Mouse (Mus musculus) testis, adult 2 months (tissue): ENCODE data around the gene Ptpro. TPM values are rescaled to one million over a fixed set of nuclear protein-coding genes. Genes with fewer than 3 reads are reported as not detected.
"Not testable (repeated sequence)": the region's sequence is repeated elsewhere in the genome, so short reads cannot be mapped to it uniquely, and the experiment has no call there.

Source experiments
- H3K27ac ChIP-seq: fragments of 200-500 bp; 2 replicates; pipeline ENCODE4 v1.5.1; 2012; ENCODE audit warnings: low read depth, low read length; ENCODE audit not compliant: control insufficient read depth, insufficient read depth
- H3K27me3 ChIP-seq: fragments of 200-500 bp; 2 replicates; pipeline ENCODE4 v1.6.1; 2012; ENCODE audit warnings: mild to moderate bottlenecking, low read length, moderate library complexity; ENCODE audit not compliant: control insufficient read depth, insufficient read depth
- H3K36me3 ChIP-seq: fragments of 200-500 bp; 2 replicates; pipeline ENCODE4 v1.6.1; 2012; ENCODE audit warnings: mild to moderate bottlenecking, low read length; ENCODE audit not compliant: control insufficient read depth, insufficient read depth
- H3K4me1 ChIP-seq: fragments of 200-500 bp; 2 replicates; pipeline ENCODE4 v1.6.1; 2012; ENCODE audit warnings: low read length; ENCODE audit not compliant: control insufficient read depth, insufficient read depth
- H3K4me3 ChIP-seq: fragments of 200-500 bp; 2 replicates; pipeline ENCODE4 v1.5.1; 2012; ENCODE audit warnings: low read depth, mild to moderate bottlenecking, low read length, moderate library complexity, mixed read lengths; ENCODE audit not compliant: control insufficient read depth
- CTCF ChIP-seq: fragments of 200-500 bp; IDR thresholded peaks from 2 replicates; pipeline ENCODE4 v1.5.1; 2012; ENCODE audit warnings: low read depth, mild to moderate bottlenecking, inconsistent platforms, low read length, moderate library complexity; ENCODE audit not compliant: control insufficient read depth, insufficient read depth, insufficient replicate concordance
- POLR2A ChIP-seq: fragments of 200-500 bp; IDR thresholded peaks from 2 replicates; pipeline ENCODE4 v1.6.1; 2012; ENCODE audit warnings: low read depth, mild to moderate bottlenecking, inconsistent platforms, low read length, moderate library complexity; ENCODE audit not compliant: control insufficient read depth
- polyA plus RNA-seq: library from polyadenylated mRNA; depleted of rRNA; stranded (reverse); fragments of >200 nt; gene quantifications from 2 replicates; pipeline ENCODE4 v1.2.3, GENCODE M21; 2012

Gene Ptpro
- polyA plus RNA-seq, 1 experiment: 1.6 TPM

GRCm38 (mm10) chr6:137437486-137437885 is 185.4 kb downstream of the Ptpro start:
- Histone ChIP-seq H3K4me3 (no peak overlapping the region), H3K27ac (no peak overlapping the region), H3K4me1 (no peaks in the 10 kb centered on the region), H3K27me3 (no peaks in the 10 kb centered on the region), H3K36me3 (no peaks in the 10 kb centered on the region)
- TF ChIP-seq CTCF (no peak), POLR2A (no peak)

- no peak overlapping the region for H3K4me3 ChIP-seq
- TF ChIP-seq POLR2A: no peak
- TF ChIP-seq CTCF: no peak
- no peaks in the 10 kb centered on the region for H3K36me3 ChIP-seq
- no peaks in the 10 kb centered on the region for H3K27me3 ChIP-seq
- H3K27ac ChIP-seq: no peak overlapping the region
- H3K4me1 ChIP-seq: no peaks in the 10 kb centered on the region
These were observed 185.9 kb downstream of the Ptpro start for GRCm38 (mm10) chr6:137437902-137438580.

GRCm38 (mm10) chr6:137440559-137441486 is 188.7 kb downstream of the Ptpro start:
- Histone ChIP-seq H3K4me1 (no peaks in the 10 kb centered on the region), H3K36me3 (no peaks in the 10 kb centered on the region), H3K27me3 (no peaks in the 10 kb centered on the region), H3K4me3 (no peak overlapping the region), H3K27ac (no peak overlapping the region)
- TF ChIP-seq POLR2A: no peak
- no peak for TF ChIP-seq CTCF

GRCm38 (mm10) chr6:137443089-137443488 is 191.0 kb downstream of the Ptpro start:
- H3K27me3 ChIP-seq: no peaks in the 10 kb centered on the region
- H3K4me1 ChIP-seq: no peaks in the 10 kb centered on the region
- no peak overlapping the region for H3K4me3 ChIP-seq
- no peaks in the 10 kb centered on the region for H3K36me3 ChIP-seq
- TF ChIP-seq POLR2A (no peak), CTCF (no peak)
- H3K27ac ChIP-seq: no peak overlapping the region

- not testable (repeated sequence) for H3K27ac ChIP-seq, H3K36me3 ChIP-seq, H3K4me1 ChIP-seq, H3K27me3 ChIP-seq, H3K4me3 ChIP-seq
These were observed 194.0 kb downstream of the Ptpro start for GRCm38 (mm10) chr6:137446116-137446515.

- TF ChIP-seq CTCF: peak; percentile 38; the same call in 1 of the 2 replicates
- TF ChIP-seq POLR2A: no peak
- Histone ChIP-seq H3K27ac (peak overlapping the region; percentile 40), H3K36me3 (no peaks in the 10 kb centered on the region)
These were observed 203.5 kb downstream of the Ptpro start for GRCm38 (mm10) chr6:137455537-137456041.

GRCm38 (mm10) chr6:137456064-137456463 is 203.9 kb downstream of the Ptpro start:
- Histone ChIP-seq H3K27me3 (no peaks in the 10 kb centered on the region), H3K4me1 (no peaks in the 10 kb centered on the region), H3K4me3 (no peak overlapping the region), H3K36me3 (no peaks in the 10 kb centered on the region), H3K27ac (peak overlapping the region; percentile 40)
- TF ChIP-seq POLR2A (no peak), CTCF (no peak)

More at GRCm38 (mm10) chr6:137455537-137456041, 203.5 kb downstream of the Ptpro start:
- H3K27me3 ChIP-seq: no peaks in the 10 kb centered on the region
- H3K4me3 ChIP-seq: no peak overlapping the region
- H3K4me1 ChIP-seq: no peaks in the 10 kb centered on the region
